Mouse (Mus musculus) thymus, postnatal 0 days (tissue): Measurements from ENCODE around the gene Dhcr24. TPM values are rescaled to one million over a fixed set of nuclear protein-coding genes. Genes with fewer than 3 reads are reported as not detected.

Experiments
- DNase-seq: peaks from one replicate; pipeline ENCODE4 v3.0.0-alpha.2; 2015; ENCODE audit warnings: low spot score
- polyA plus RNA-seq: library from polyadenylated mRNA; unstranded; fragments of >200 nt; fragmentation: Nextera tagmentation; extraction: Ambion mirVana; gene quantifications from 2 replicates; pipeline ENCODE4 v1.2.1, GENCODE M21; 2015

Gene Dhcr24
- 7.2 and 7.8 TPM in 2 replicates for polyA plus RNA-seq

DNA sequence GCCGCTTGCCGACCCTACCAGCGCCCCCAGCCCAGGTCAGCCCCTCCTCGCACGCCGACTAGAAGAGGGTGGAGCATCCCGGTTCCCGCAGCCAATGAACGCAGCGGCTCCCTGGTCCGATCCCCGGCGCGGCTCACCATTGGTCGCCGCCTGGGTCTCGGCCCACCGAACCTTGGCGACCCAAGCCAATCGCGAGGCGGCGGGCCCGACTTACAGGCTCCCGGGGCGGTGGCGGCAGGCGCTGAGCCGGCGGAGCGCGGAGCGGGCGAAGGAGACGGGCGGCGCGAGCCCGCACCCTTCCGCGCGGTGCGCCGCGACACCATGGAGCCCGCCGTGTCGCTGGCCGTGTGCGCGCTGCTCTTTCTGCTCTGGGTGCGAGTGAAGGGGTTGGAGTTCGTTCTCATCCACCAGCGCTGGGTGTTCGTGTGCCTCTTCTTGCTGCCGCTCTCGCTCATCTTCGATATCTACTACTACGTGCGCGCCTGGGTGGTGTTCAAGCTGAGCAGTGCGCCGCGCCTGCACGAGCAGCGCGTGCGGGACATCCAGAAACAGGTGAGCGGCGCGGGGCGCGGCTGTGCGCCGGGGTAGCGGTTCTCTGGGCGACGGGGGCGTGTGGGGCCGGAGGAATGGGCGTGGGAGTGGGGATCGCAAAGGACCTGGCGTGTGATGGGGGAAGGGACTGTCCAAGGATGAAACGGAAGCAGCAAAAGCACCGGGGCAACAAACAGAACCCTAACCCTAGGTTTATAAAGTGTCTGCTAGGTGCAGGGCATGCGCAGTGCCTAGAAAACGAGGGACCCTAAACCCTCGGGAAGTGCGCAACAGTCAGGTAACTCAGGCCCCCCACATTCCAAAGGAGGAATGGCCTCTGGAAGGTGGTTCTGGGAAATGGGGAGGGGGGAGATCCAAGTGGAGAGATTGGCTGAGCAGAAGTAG lies at the start of gene Dhcr24:
TSS of gene Dhcr24 (plus strand) at position 193 of the 936 bp plus-strand sequence.
- peak; percentile 94 for DNase-seq

DNA sequence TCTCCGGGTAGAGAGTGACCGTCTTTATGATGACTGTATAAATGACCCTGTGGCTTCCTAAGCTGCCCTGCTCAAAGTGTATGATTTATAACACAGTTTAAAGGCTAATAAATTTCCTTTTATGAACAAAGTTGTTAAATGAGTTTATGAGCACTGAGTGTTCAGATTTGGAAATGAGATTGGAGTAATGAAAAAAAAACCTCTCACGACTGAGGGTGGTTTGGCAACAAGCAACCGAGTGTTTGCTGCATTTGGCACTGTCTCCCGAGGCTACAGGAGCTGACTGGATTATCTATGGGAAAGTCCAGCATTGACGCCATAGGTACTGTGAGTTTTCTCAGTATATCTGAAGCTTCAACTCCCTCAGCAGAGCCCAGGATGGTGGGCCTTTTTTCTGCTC lies 46.2 kb upstream of the Dhcr24 start:
- DNase-seq, result no peak

DNA sequence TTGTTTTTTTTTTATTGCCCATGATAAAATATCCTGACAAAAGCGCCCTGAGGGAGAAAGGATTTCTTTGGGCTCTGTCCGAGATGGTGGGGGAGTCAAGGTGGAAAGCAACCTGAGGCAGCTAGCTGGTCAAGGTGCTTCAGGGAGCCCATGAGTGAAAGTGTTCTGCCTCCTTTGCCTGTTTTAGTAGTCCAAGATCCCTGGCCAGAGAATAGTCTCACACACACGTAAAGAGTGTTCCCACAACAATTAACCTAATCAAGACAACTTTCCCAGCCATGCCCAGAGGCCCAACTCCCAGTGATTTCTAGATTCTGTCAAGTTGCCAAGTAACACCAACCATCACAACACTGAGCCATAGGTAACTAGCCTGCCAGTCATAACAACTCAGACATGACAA lies 38.3 kb upstream of the Dhcr24 start:
- DNase-seq, result no peak

DNA sequence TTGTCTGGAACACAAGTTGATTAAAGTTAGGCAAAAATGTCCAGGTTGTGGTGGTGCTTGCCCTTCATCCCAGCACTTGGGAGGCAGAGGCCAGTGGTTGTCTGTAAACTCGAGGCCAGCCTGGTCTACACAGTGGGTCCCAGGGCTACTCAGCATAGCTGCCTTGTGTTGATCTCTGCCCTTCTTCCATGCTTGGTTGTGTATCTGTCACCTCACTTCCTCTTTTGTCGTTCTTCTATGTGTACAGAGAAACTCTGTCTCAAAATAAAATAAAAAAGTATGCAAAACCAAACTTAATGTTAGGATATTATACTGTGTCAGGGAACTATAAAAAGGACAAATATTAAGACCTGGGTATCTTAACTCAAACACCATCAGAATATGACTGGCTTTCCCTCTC lies 36.7 kb upstream of the Dhcr24 start:
- DNase-seq, result no peak

DNA sequence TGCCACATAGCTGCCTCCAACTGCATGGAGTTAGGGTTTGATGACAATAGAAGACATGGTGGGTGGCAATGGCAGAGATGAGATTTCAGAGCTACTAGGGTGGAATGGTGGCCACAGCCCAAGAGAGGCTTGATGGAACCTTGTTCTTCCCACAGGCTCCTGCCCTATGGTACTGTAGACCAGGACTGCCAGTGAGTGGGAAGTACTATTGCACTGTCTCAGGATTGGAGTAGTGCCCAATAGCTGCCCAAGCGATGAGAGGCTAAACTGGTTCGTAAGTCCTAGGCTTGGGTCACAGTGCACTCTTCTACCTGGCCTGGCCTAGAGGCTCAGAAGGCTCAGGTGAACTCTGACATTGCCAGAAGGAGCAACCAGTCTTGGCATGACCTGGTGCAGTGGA lies 35.8 kb upstream of the Dhcr24 start:
- no peak for DNase-seq

DNA sequence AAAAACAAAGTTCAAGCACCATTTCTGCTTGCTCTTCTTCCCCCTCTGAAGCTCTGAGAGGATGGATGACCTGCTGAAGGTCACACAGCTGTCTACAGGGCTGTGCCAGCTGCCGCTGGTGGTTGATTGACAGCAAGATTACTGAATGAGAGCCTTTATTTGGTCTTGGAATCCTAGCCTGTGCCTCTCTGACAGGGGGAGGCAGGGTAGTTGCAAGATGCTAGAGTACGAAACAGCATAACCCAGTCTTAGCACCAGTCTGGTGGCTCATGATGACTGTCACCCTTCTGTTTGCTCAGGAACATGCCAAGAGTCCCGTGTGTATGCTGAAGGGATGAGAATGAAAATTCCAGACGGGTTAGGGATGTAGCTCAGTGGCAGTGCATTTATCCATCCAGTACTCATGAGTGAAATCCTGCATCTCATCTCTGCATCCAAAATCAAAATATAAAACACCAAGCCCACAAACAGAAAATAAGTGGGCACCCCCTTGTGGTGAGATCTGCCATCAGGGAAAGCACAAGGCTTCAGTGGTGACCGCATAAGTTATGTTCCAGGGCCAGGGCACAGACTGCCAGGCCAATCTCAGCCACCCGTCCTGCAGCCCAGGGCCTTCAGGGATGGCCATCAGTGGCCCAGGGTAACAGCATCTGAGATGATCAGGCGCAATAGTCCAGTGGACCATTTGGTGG lies 32.8 kb upstream of the Dhcr24 start:
- no peak for DNase-seq

DNA sequence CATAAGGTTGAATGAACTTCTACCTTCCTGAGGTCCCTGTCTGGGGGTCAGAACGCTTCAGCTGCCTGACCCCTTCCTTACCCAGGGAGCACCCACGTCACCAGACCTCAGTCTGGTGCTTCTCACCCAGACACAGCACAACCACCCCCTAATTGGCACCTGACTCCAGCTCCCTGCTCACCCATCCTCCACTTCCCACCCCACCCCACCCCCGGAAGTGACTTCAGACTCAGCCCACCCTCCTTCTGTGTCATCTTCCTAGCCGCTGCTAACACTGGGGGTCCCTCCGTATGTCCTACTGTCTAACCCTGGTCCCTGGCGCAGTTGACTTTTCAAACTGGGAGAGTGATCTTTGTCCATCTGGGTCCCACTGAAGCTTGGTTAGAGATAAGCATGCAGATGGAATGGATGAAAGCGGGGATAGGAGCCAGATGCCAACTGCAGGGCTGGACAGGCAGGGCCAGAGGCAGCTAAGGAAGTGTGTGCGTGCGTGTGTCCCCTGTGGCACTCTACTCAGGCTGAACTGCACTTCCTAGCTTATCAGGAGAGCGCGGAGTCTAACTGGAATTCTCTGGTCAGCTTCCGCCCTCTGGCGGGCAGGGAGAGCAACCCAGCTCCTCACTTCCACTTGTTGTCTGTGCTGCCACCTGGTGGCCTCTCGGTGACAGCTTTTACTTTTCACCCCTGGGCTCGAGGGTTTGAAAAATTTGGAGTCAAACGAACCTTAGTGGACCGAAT lies 31.3 kb upstream of the Dhcr24 start:
- DNase-seq, result peak; percentile 92

DNA sequence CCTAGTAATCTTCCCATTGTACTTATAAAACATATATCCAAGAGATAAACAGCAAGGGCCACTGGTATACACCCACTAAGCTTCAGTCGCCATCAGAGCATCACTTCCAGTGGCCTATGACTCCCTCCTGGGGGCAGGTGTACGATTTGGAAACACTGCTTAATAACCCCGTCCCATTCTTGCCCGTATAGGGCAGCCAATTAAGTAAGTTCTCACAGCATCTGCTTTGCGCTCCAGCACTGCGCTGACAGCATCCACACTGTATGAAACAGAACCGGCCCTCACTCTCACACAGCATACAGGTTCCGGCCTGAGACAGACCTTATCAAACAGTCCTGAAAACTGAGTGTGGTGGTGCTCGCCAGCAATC lies 30.7 kb upstream of the Dhcr24 start:
- no peak for DNase-seq

DNA sequence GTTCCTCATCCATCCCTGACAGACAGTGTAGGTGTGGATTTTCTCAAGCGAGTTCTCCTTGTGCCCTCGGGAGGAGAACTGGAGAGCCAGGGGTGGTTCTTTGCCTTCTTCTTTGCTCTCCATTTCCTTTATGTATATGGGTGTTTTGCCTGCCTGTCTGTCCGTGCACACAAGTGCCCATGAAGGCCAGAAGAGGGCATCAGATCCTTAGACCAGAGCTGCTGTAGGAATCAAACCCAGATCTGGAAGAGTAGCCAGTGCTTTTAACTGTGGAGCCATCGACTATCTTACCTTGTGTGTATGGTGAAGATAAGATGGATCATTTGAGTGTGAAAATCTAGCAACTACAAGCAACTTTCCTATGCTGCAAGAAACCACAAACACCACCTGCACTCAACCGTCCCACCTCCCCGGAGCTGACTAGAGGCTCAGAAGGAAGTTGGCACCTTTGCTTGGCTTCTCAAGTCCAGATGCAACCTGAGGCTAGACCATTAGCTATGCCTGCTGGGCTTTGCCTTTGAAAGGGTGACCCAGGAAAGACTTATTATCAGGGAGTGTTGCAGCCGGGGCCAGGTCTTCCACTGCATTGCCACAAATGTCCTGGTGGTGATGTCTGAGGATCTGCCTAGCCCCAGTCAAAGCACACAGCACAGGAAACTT lies 27.3 kb upstream of the Dhcr24 start:
- DNase-seq, result peak; percentile 76

DNA sequence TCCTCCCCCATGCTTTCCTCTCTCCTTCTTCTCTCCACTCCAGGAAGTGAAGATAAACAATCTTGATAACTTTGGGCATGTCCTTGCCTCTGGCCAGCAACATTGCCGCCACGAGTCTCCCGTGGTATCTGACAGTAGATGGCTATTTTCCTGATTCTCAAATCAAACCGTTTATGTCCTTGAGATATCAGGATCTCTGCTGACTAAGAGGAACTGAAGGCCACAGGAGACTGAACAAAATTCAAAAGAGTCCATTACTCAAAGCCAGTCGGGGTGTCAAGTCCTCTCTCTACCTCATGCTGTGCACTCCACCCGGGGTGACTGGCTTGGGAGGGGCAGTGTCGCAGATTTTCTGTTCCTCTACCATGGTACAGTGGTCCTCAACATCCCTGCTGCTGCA lies 26.6 kb upstream of the Dhcr24 start:
- no peak for DNase-seq

DNA sequence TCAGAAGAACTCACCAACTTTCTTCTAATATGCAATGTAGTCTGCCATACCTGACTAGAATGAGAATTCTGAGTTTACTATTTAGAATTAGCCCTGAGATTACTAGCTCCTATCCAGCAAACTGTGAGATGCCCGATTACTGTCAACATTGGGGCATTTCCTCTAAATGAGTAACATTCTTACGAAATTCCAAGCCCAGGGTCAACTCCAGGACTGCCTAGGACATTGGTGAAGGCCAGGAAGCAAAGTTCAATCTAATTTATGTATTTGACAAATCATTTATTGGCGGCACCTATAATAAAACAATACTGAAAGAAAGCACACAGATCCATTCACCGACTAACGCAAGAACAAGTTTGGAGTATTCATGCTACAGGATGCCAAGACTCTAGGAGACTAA lies 21.1 kb upstream of the Dhcr24 start:
- no peak for DNase-seq

DNA sequence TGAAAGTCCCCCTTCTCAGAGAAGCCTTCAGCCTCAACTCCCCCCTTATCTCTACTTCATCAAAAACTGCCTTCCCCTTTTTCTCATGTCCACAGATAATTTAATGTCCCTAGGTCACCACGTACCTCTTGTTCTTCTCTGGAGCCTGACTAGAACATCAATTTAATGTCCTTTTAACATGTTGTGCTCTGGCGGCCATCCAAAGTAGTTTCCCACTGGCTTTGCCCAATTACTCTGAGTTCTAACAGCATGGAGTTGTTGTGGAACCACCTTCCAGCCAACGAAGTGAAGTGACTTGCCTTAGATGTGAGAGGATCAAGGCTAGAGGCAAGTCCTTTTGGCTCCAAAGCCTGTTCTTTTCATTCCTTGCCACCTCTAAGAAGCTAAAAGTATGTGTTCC lies 19.3 kb upstream of the Dhcr24 start:
- no peak for DNase-seq

DNA sequence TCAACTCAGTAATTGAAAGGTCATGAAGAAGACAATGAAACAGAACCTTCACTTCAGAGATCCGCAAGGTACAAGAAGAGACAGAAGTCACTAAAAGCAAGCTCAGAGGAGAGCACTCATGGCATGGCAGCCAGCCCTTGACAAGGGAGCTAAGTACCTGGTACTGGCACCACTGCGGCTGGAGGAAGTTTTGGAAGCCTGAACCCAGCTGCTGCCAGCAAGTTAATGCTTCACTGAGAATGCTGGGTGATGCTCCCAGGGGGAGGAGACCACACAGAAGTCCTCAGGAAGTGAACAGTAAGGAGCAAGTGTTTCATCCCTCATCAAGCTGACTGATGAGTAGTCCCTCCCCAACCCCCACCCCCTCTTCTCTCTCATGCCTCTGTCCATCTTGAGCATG lies 18.6 kb upstream of the Dhcr24 start:
- DNase-seq, result no peak

DNA sequence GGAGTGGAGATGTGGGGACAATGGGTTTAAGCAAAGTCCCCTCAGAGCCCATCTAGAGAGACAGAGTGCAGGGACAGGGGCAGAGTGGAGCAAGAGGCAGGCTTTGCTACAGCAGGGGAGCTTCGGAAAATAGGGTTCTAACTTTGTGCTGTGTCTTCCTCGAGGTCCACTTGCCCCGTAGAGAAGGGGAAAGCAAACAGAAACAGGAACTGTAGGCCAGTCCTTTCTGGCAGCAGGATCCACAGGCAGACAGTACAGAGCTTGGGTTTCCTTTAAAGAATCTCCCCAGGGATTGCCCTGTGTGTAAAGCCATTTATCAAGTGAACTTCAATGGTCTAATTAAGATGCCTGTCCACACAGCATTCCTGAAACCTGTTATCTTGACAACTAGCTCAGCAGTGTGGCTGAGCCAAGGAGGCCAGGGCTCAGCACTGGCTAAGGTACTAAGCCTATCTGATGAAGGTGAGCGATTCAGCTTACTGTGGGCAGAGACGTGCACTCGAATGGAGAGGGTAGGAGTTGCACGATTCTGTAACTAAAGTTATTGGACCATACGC lies 14.9 kb upstream of the Dhcr24 start:
- DNase-seq, result no peak

DNA sequence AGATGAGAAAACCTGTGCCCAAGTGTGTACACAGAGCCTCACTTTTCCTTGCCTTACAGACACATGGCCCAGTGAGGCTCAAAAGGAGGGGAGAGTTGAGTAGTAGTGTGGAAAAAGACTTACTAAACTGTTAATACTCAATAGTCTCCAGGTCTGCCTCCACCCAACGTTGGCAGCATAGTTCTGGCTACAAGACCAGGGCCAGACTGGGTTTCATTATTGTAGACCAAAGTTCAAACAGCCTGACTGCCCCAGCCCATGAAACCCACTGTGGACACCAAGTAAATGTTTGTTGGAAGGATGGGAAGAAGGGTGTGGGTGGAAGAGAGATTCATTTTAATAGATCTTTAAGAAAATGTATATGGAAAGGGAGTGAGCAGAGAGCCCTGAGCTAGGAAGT lies 13.9 kb upstream of the Dhcr24 start:
- DNase-seq, result no peak

DNA sequence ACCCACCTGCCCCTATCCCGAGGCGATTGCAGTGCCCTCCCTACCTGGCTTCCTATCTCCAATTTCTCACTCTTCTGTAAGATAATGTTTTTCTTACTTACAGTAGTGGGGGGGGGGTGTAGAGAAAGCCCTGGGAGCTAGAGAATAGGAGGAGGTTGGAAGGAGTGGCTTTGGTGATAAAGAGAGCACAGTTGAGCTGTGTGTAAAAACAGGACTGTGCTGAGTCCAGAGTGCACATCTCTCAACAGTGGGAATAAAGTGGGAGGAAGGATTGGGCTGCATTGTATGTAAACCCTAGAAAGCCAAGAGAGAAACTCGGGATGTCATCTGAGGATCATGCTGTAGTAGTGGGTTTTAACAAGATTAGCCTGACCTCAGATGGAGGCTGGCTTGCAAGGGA lies 12.7 kb upstream of the Dhcr24 start:
- DNase-seq, result no peak

DNA sequence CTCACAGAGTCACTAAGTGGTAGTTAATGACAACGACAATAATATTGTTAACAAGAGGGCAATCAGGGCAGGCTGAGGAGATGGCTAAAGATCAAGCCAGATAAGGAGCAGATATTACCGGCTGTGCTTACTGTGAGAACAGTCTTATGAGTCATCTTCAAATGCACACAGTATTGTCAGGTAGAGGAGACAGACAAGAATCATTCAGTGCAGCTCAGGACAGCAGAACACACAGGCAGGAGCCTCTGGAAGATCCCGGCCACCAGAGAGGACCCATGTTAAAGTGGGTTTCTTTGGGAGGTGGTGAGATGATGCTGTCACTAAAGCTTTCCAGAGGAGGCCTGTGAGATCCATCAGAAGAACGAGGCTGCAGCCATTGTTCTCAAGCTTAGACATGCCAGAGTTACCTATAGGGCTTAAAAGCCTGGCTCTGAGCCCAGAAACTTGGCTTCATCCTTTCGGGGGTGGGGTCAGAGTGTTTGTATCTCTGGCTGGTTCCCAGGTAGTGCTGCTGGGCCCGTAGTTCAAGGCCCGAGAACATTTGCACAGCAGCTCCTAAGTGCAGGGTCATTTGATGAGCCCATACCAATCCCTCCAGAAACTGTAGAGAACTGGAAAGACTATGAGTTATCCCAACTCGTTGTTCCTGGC lies 10.2 kb upstream of the Dhcr24 start:
- DNase-seq, result no peak

DNA sequence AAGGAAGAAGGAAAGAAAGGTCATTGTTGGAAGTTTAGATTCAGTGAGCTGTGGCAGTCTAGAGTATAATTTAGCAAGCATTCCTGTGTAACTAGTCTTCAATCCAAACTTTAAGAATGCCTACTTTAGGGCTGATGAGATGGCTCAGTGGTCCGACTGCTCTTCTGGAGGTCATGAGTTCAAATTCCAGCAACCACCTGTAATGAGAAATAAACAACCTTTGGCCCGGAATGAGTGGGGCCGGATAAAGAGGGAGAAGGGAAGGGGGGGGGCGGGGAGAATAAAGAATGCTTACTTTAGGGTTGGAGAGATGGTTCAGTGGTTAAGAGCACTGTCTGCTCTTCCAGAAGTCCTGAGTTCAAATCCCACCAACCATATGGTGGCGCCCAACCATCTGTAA lies 3.6 kb upstream of the Dhcr24 start:
- no peak for DNase-seq

DNA sequence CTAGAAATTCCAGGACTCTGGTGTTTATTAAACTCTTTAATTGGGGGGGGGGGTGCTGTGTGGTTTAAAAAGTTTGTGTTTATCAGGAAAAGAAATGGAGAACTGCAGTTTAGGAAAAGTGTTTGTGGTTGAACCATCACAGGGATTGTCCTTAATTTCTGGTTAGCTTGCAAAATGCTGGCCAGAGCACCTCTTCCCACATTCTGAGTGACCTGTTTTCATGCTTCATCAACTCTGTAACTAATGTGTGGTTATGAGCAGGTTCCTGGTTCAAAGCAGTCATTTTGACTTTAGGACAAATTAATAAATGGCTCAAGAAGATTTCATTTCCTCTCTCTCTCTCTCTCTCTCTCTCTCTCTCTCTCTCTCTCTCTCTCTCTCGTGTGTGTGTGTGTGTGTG lies 2.9 kb upstream of the Dhcr24 start:
- no peak for DNase-seq

DNA sequence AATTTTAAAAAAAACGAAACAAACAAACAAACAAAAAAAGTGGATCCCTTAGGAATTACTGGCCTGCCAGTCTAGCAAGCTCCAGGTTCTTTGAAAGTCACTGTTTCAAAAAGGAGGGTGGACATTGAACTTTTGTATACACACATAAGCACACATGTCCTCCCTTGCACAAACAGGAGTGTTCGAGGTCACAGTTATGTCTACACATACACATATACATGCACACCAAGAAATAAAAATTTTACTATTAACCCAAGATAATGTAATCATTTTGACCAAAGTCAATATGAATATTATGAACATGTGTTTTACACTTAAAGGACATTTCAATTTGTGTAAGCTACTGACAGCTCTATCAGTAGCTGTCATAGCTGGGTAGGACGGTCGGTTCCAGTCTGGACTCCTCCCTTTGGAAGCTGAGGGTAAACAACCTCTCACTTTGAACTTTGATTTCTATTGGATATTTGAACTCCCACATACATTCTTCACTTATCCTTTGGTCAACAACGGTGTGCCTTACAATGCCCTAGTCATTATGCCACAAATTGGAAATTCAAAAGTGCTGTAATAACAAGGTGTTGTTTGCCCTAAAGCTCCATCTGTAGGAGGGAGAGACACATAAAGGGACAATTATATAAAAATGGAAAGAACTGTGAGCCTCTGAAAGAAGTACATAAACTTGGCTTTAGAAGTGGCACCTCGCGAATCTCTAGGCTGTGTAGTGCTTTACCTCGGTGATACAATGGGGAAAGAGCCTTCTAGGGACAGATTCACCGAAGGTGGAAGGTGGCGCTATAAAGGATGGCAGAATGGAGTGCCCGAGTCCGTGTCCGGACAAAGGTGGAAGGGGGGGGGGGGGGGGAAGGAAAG lies 1.3 kb upstream of the Dhcr24 start:
- DNase-seq, result no peak
